Mouse (Mus musculus) left cerebral cortex, adult 2 months (tissue): ENCODE measurements around the gene Kdm4b. TPM values are rescaled to one million over a fixed set of nuclear protein-coding genes. Genes with fewer than 3 reads are reported as not detected.

Source experiments
- DNase-seq, 2 experiments: peaks; one replicate each; pipeline ENCODE4 v3.0.0; 2021 to 2022; ENCODE audit warnings: low spot score in 2 of 2, mixed read lengths in 1 of 2; ENCODE audit errors: extremely low spot score in 1 of 2
- H3K27ac ChIP-seq: fragments of 200-600 bp; 2 replicates; pipeline ENCODE4 v1.8.1; 2022
- H3K4me3 ChIP-seq: fragments of 200-600 bp; 2 replicates; pipeline ENCODE4 v1.8.1; 2022
- CTCF ChIP-seq: fragments of 200-600 bp; IDR thresholded peaks from 2 replicates; pipeline ENCODE4 v1.8.1; 2022; ENCODE audit warnings: antibody characterized with exemption, mild to moderate bottlenecking, moderate library complexity
- intact Hi-C: fragments of 180-260 bp; cut with DNase I; formaldehyde crosslinking; loops from one replicate; pipeline ENCODE4 v1.15.1; 2025
- total RNA-seq, 2 experiments: library from RNA; stranded (reverse); gene quantifications; 2 replicates each; pipeline ENCODE4 v1.2.3; 2021

The Kdm4b gene
- total RNA-seq, 2 experiments from 2014 or later: 66.2 to 71.8 TPM

GRCm38 (mm10) chr17:56289371-56290331, 36.2 kb upstream of the Kdm4b start:
- no peak for DNase-seq
- intact Hi-C loops: no loop called here
- peak overlapping the region; percentile 74 for H3K27ac ChIP-seq
- no peak for TF ChIP-seq CTCF
- H3K4me3 ChIP-seq: peak overlapping the region; percentile 40

- intact Hi-C loops: no loop called here
Observed at GRCm38 (mm10) chr17:56290388-56291170, 35.3 kb upstream of the Kdm4b start.

DNA sequence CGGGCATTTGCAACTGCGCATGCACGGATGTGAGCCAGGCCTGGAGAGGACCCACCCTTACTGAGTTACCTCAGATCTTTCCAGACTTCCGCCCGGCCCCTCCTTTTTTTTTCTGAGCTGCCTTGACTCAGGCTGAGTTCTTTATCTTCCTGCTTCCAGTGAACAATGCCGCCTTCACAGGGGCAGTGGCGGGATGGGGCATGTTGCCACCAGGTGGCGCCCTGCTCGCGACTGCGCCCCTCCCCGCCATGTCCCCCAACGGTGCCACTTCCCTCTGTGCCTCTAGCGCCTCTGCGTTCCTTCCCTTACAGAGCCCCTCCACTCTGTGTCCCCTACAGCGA, 34.7 kb upstream of the Kdm4b start:
- Histone ChIP-seq H3K4me3 (peak overlapping the region; percentile 40; the same call in 1 of the 2 replicates), H3K27ac (peak overlapping the region; percentile 20; the same call in 1 of the 2 replicates)
- intact Hi-C loops: no loop called here
- TF ChIP-seq CTCF: peak; percentile 87
- peak; percentile 56 to 68 for DNase-seq

More at GRCm38 (mm10) chr17:56290388-56291170, 35.3 kb upstream of the Kdm4b start:
- peak overlapping the region; percentile 75 for H3K27ac ChIP-seq
- H3K4me3 ChIP-seq: peak overlapping the region; percentile 40
- peak; percentile 49 to 69 for DNase-seq
- TF ChIP-seq CTCF: no peak

DNA sequence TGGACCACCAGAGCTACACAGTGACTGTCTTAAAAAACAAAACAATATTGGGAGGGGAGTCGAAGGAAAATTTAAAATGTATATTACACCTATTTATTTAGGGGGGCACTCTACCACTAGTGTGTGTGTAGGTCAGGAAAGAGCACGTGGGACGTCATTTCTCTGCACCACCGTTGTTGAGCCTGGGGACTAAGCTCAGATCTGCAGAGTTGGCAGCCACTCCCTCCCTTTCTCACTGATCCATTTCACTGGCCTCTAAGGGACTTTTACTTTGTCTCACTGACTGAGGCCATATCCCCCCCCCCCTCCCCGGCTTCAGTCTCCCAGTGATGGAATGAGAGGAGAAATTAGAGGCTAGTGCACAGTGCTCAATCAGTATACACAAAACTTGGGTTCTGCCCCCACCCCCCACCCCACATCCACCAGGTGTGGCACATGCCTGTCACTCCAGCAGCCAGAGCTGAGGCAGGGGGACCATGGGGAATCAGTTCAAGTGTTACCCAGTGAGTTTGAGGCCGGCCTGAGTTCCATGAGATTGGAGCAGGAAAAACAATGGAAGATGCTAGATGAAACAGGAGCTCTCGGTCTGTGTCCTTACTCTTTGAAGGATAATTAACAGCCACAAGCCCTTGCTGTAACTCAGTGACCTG, 33.9 kb upstream of the Kdm4b start:
- no peak for TF ChIP-seq CTCF
- intact Hi-C loops: no loop called here
- H3K4me3 ChIP-seq: no peak overlapping the region
- H3K27ac ChIP-seq: no peak overlapping the region
- no peak for DNase-seq

GRCm38 (mm10) chr17:56292531-56293222, 33.2 kb upstream of the Kdm4b start, which contains the start of gene Plin3:
Gene Plin3, minus strand, starts transcription at chr17:56292873.
- H3K4me3 ChIP-seq: no peak within 1 kb of the TSS
- TF ChIP-seq CTCF: no peak
- DNase-seq: no peak
- no peak within 1 kb of the TSS for H3K27ac ChIP-seq
- intact Hi-C loops: no loop called here

GRCm38 (mm10) chr17:56293291-56293690, 32.6 kb upstream of the Kdm4b start:
- no peak for DNase-seq
- intact Hi-C loops: no loop called here
- Histone ChIP-seq H3K4me3 (no peak overlapping the region), H3K27ac (no peak overlapping the region)
- no peak for TF ChIP-seq CTCF

GRCm38 (mm10) chr17:56294241-56294640, 31.6 kb upstream of the Kdm4b start:
- no peak for DNase-seq

GRCm38 (mm10) chr17:56296201-56296600, 29.7 kb upstream of the Kdm4b start:
- no peak overlapping the region for H3K27ac ChIP-seq
- DNase-seq: no peak
- intact Hi-C loops: no loop called here
- no peak for TF ChIP-seq CTCF
- no peak overlapping the region for H3K4me3 ChIP-seq

More at GRCm38 (mm10) chr17:56294241-56294640, 31.6 kb upstream of the Kdm4b start:
- H3K4me3 ChIP-seq: no peak overlapping the region
- H3K27ac ChIP-seq: no peak overlapping the region
- TF ChIP-seq CTCF: no peak
- intact Hi-C loops: no loop called here

GRCm38 (mm10) chr17:56298238-56298637, 27.6 kb upstream of the Kdm4b start:
- Histone ChIP-seq H3K4me3 (no peak overlapping the region), H3K27ac (no peak overlapping the region)
- intact Hi-C loops: no loop called here
- no peak for DNase-seq
- TF ChIP-seq CTCF: no peak

- DNase-seq: no peak
- no peak for TF ChIP-seq CTCF
- no peak within 1 kb of the TSS for H3K4me3 ChIP-seq
- no peak within 1 kb of the TSS for H3K27ac ChIP-seq
- intact Hi-C loops: no loop called here
Observed at GRCm38 (mm10) chr17:56300186-56300585, 25.7 kb upstream of the Kdm4b start, which contains the start of gene Arrdc5. Gene Arrdc5, minus strand, starts transcription at chr17:56300286.
